Mouse (Mus musculus): ENCODE measurements around the gene Copb1. TPM values are rescaled to one million over a fixed set of nuclear protein-coding genes. Genes with fewer than 3 reads are reported as not detected.
A peak's percentile ranks its signal among the peaks of the same experiment; 100 is the strongest.
"Not testable (repeated sequence)": the region's sequence is repeated elsewhere in the genome, so short reads cannot be mapped to it uniquely, and the experiment has no call there.

The Copb1 gene
- polyA plus RNA-seq, 1 experiment from 2014 or later, result 49.5 TPM

- 43% methylated on average over 9 of the region's 9 CpGs for WGBS (ENCODE audit: insufficient replicate concordance)
Measured at GRCm38 (mm10) chr7:114203491-114204359, 50.8 kb downstream of the Copb1 start.

GRCm38 (mm10) chr7:114202972-114203404, 51.5 kb downstream of the Copb1 start:
- H3K27ac ChIP-seq (ENCODE audit: low read length), result peak overlapping the region; percentile 6; the same call in 1 of the 2 replicates
- ATAC-seq (ENCODE audit: low read depth), result no peak
- no peak overlapping the region for H3K4me3 ChIP-seq (ENCODE audit: low read depth, low read length)
- no peaks in the 10 kb centered on the region for H3K9me3 ChIP-seq (replicated peaks; ENCODE audit: control insufficient read depth, low read length)
- H3K36me3 ChIP-seq (ENCODE audit: control insufficient read depth, insufficient read depth), result no peaks in the 10 kb centered on the region
- H3K4me2 ChIP-seq (ENCODE audit: low read depth, low read length), result no peak overlapping the region
- WGBS (ENCODE audit: insufficient replicate concordance), result 74% methylated on average over 5 of the region's 5 CpGs
- no peak overlapping the region for H3K9ac ChIP-seq (ENCODE audit: low read depth, low read length)
- no peaks in the 10 kb centered on the region; the same call in 1 of the 2 replicates for H3K4me1 ChIP-seq (ENCODE audit: control insufficient read depth, low read depth, low read length)
- no peaks in the 10 kb centered on the region for H3K27me3 ChIP-seq (ENCODE audit: control insufficient read depth, insufficient read depth, low read depth, low read length)

More at GRCm38 (mm10) chr7:114203491-114204359, 50.8 kb downstream of the Copb1 start:
- H3K27ac ChIP-seq (ENCODE audit: low read length), result peak overlapping the region; percentile 54
- no peak overlapping the region for H3K4me3 ChIP-seq (ENCODE audit: low read depth, low read length)
- no peaks in the 10 kb centered on the region for H3K27me3 ChIP-seq (ENCODE audit: control insufficient read depth, insufficient read depth, low read depth, low read length)
- H3K4me1 ChIP-seq (ENCODE audit: control insufficient read depth, low read depth, low read length), result no peaks in the 10 kb centered on the region; the same call in 1 of the 2 replicates
- no peaks in the 10 kb centered on the region for H3K36me3 ChIP-seq (ENCODE audit: control insufficient read depth, insufficient read depth)
- no peak overlapping the region for H3K9ac ChIP-seq (ENCODE audit: low read depth, low read length)
- H3K4me2 ChIP-seq (ENCODE audit: low read depth, low read length), result no peak overlapping the region
- ATAC-seq (ENCODE audit: low read depth), result peak; percentile 64
- H3K9me3 ChIP-seq (replicated peaks; ENCODE audit: control insufficient read depth, low read length), result no peaks in the 10 kb centered on the region

GRCm38 (mm10) chr7:114200651-114201050, 53.9 kb downstream of the Copb1 start:
- H3K9me3 ChIP-seq (replicated peaks; ENCODE audit: control insufficient read depth, low read length), result no peaks in the 10 kb centered on the region
- H3K27me3 ChIP-seq (ENCODE audit: control insufficient read depth, insufficient read depth, low read depth, low read length), result no peaks in the 10 kb centered on the region
- no peak overlapping the region for H3K9ac ChIP-seq (ENCODE audit: low read depth, low read length)
- no peak overlapping the region for H3K4me2 ChIP-seq (ENCODE audit: low read depth, low read length)
- no peak overlapping the region for H3K4me3 ChIP-seq (ENCODE audit: low read depth, low read length)
- ATAC-seq (ENCODE audit: low read depth), result no peak
- no peak overlapping the region for H3K27ac ChIP-seq (ENCODE audit: low read length)
- 65% methylated on average over 2 of the region's 2 CpGs for WGBS (ENCODE audit: insufficient replicate concordance)
- H3K36me3 ChIP-seq (ENCODE audit: control insufficient read depth, insufficient read depth), result no peaks in the 10 kb centered on the region
- H3K4me1 ChIP-seq (ENCODE audit: control insufficient read depth, low read depth, low read length), result no peaks in the 10 kb centered on the region; the same call in 1 of the 2 replicates

GRCm38 (mm10) chr7:114199428-114200110, 54.9 kb downstream of the Copb1 start:
- 63% methylated on average over 3 of the region's 3 CpGs for WGBS (ENCODE audit: insufficient replicate concordance)
- Histone ChIP-seq H3K9ac (ENCODE audit: low read depth, low read length) (no peak overlapping the region), H3K4me3 (ENCODE audit: low read depth, low read length) (no peak overlapping the region), H3K4me1 (ENCODE audit: control insufficient read depth, low read depth, low read length) (no peaks in the 10 kb centered on the region; the same call in 1 of the 2 replicates), H3K36me3 (ENCODE audit: control insufficient read depth, insufficient read depth) (no peaks in the 10 kb centered on the region), H3K4me2 (ENCODE audit: low read depth, low read length) (no peak overlapping the region), H3K27me3 (ENCODE audit: control insufficient read depth, insufficient read depth, low read depth, low read length) (no peaks in the 10 kb centered on the region), H3K27ac (ENCODE audit: low read length) (no peak overlapping the region), H3K9me3 (replicated peaks; ENCODE audit: control insufficient read depth, low read length) (no peaks in the 10 kb centered on the region)
- no peak for ATAC-seq (ENCODE audit: low read depth)

GRCm38 (mm10) chr7:114198252-114198651, 56.3 kb downstream of the Copb1 start:
- Histone ChIP-seq H3K9ac (ENCODE audit: low read depth, low read length) (no peak overlapping the region), H3K4me1 (ENCODE audit: control insufficient read depth, low read depth, low read length) (no peaks in the 10 kb centered on the region; the same call in 1 of the 2 replicates), H3K9me3 (replicated peaks; ENCODE audit: control insufficient read depth, low read length) (no peaks in the 10 kb centered on the region), H3K27ac (ENCODE audit: low read length) (no peak overlapping the region), H3K27me3 (ENCODE audit: control insufficient read depth, insufficient read depth, low read depth, low read length) (no peaks in the 10 kb centered on the region), H3K4me3 (ENCODE audit: low read depth, low read length) (no peak overlapping the region), H3K4me2 (ENCODE audit: low read depth, low read length) (no peak overlapping the region), H3K36me3 (ENCODE audit: control insufficient read depth, insufficient read depth) (no peaks in the 10 kb centered on the region)
- ATAC-seq (ENCODE audit: low read depth), result no peak
- 71% methylated on average over 1 of the region's 1 CpGs for WGBS (ENCODE audit: insufficient replicate concordance)

GRCm38 (mm10) chr7:114196588-114196987, 57.9 kb downstream of the Copb1 start:
- not testable (repeated sequence) for H3K9ac ChIP-seq (ENCODE audit: low read depth, low read length); H3K27me3 ChIP-seq (ENCODE audit: control insufficient read depth, insufficient read depth, low read depth, low read length); H3K36me3 ChIP-seq (ENCODE audit: control insufficient read depth, insufficient read depth); H3K4me1 ChIP-seq (ENCODE audit: control insufficient read depth, low read depth, low read length); H3K4me2 ChIP-seq (ENCODE audit: low read depth, low read length); H3K27ac ChIP-seq (ENCODE audit: low read length); ATAC-seq (ENCODE audit: low read depth); H3K9me3 ChIP-seq (replicated peaks; ENCODE audit: control insufficient read depth, low read length); H3K4me3 ChIP-seq (ENCODE audit: low read depth, low read length)
- WGBS (ENCODE audit: insufficient replicate concordance), result 77% methylated on average over 2 of the region's 2 CpGs

- H3K36me3 ChIP-seq (ENCODE audit: control insufficient read depth, insufficient read depth); H3K4me1 ChIP-seq (ENCODE audit: control insufficient read depth, low read depth, low read length); H3K4me3 ChIP-seq (ENCODE audit: low read depth, low read length); H3K9ac ChIP-seq (ENCODE audit: low read depth, low read length); ATAC-seq (ENCODE audit: low read depth); H3K27me3 ChIP-seq (ENCODE audit: control insufficient read depth, insufficient read depth, low read depth, low read length); H3K27ac ChIP-seq (ENCODE audit: low read length); H3K4me2 ChIP-seq (ENCODE audit: low read depth, low read length); H3K9me3 ChIP-seq (replicated peaks; ENCODE audit: control insufficient read depth, low read length): not testable (repeated sequence)
- 14% methylated on average over 2 of the region's 2 CpGs for WGBS (ENCODE audit: insufficient replicate concordance)
Measured at GRCm38 (mm10) chr7:114194788-114195187, 59.7 kb downstream of the Copb1 start.

GRCm38 (mm10) chr7:114194224-114194623, 60.3 kb downstream of the Copb1 start:
- Histone ChIP-seq H3K27me3 (ENCODE audit: control insufficient read depth, insufficient read depth, low read depth, low read length) (no peaks in the 10 kb centered on the region), H3K4me3 (ENCODE audit: low read depth, low read length) (no peak overlapping the region), H3K9me3 (replicated peaks; ENCODE audit: control insufficient read depth, low read length) (no peaks in the 10 kb centered on the region), H3K4me1 (ENCODE audit: control insufficient read depth, low read depth, low read length) (no peaks in the 10 kb centered on the region), H3K36me3 (ENCODE audit: control insufficient read depth, insufficient read depth) (no peaks in the 10 kb centered on the region), H3K27ac (ENCODE audit: low read length) (no peak overlapping the region), H3K9ac (ENCODE audit: low read depth, low read length) (no peak overlapping the region), H3K4me2 (ENCODE audit: low read depth, low read length) (no peak overlapping the region)
- 28% methylated on average over 4 of the region's 4 CpGs for WGBS (ENCODE audit: insufficient replicate concordance)
- ATAC-seq (ENCODE audit: low read depth), result 0 out of 2 replicates have a peak, but pooled peaks have one; percentile 19
